Mouse (Mus musculus): ENCODE data around the gene Atp6v1a.

Atp6v1a gene

GRCm38 (mm10) chr16:44060604-44061286, 78.8 kb downstream of the Atp6v1a start:
- no peak for DNase-seq

- DNase-seq: peak; percentile 63
Observed at GRCm38 (mm10) chr16:44058745-44059144, 80.8 kb downstream of the Atp6v1a start.

- no peak for DNase-seq
Observed at GRCm38 (mm10) chr16:44055766-44056165, 83.7 kb downstream of the Atp6v1a start.

GRCm38 (mm10) chr16:44053265-44053664, 86.2 kb downstream of the Atp6v1a start:
- DNase-seq: no peak

GRCm38 (mm10) chr16:44052390-44052789, 87.1 kb downstream of the Atp6v1a start:
- DNase-seq: no peak

- no peak for DNase-seq
Observed at GRCm38 (mm10) chr16:44050139-44050538, 89.4 kb downstream of the Atp6v1a start.

GRCm38 (mm10) chr16:44039112-44039511, 100.4 kb downstream of the Atp6v1a start:
- no peak for DNase-seq
